Comparison of ENCODE assay signal across 26 mouse cellular contexts in genomic region chr11:108821771-108822170, GRCm38 (mm10).
A peak's percentile ranks its signal among the peaks of the same experiment; 100 is the strongest.
DNase-seq lines count a peak whose midpoint lies in the region; ATAC-seq and TF ChIP-seq lines count a peak whose summit lies in the region.
"Had no signal": no experiment of that assay in that cellular context is flagged by ENCODE, and none has a peak within 500 bp of the region (broad histone marks: within the 10 kb centered on the region; RNA-seq: fewer than 3 reads in every experiment).

No protein-coding gene starts in this region.

- H3ac ChIP-seq in myocyte (ENCODE audit: control insufficient read depth, insufficient read length) = no peak overlapping the region

- WGBS in heart, embryonic 11.5 days (ENCODE audit: insufficient replicate concordance) = 87% methylated on average over 4 of the region's 4 CpGs
- WGBS in limb, embryonic 12.5 days = 61% methylated on average over 4 of the region's 4 CpGs
- 88% methylated on average over 4 of the region's 4 CpGs for WGBS in limb, embryonic 10.5 days
- WGBS in midbrain, embryonic 11.5 days = 73% methylated on average over 4 of the region's 4 CpGs
- 79% methylated on average over 4 of the region's 4 CpGs for WGBS in midbrain, embryonic 10.5 days

- no peak overlapping the region for H3K4me2 ChIP-seq in heart, embryonic 11.5 days
- no peak overlapping the region for H3K4me2 ChIP-seq in limb, embryonic 12.5 days
- H3K4me2 ChIP-seq in midbrain, embryonic 11.5 days = no peak overlapping the region
- H3K4me2 ChIP-seq in myocyte (ENCODE audit: low read depth) = peak overlapping the region; percentile 9
- H3K4me2 ChIP-seq: hindbrain, embryonic 14.5 days; liver, embryonic 15.5 days; neural tube, embryonic 12.5 days had no signal

- no peaks in the 10 kb centered on the region for H3K27me3 ChIP-seq in heart, embryonic 11.5 days (ENCODE audit: control insufficient read depth, insufficient read depth, low read length)
- H3K27me3 ChIP-seq in limb, embryonic 12.5 days = no peaks in the 10 kb centered on the region
- no peaks in the 10 kb centered on the region for H3K27me3 ChIP-seq in limb, embryonic 10.5 days (ENCODE audit: low read depth, poor library complexity, severe bottlenecking)
- no peaks in the 10 kb centered on the region for H3K27me3 ChIP-seq in midbrain, embryonic 11.5 days (ENCODE audit: control insufficient read depth, insufficient read depth, low read length)
- H3K27me3 ChIP-seq in midbrain, embryonic 10.5 days (ENCODE audit: low read depth, poor library complexity, severe bottlenecking) = no peaks in the 10 kb centered on the region
- no peaks in the 10 kb centered on the region for H3K27me3 ChIP-seq in myocyte (ENCODE audit: control insufficient read depth, insufficient read depth, insufficient read length)
- H3K27me3 ChIP-seq: liver, embryonic 15.5 days; megakaryocyte, embryonic 14.5 days; neural tube, embryonic 12.5 days had no signal

- peaks cover 5% of the 10 kb centered on the region; the same call in 1 of the 2 replicates for H3K4me1 ChIP-seq in heart, embryonic 11.5 days (ENCODE audit: control insufficient read depth, insufficient read depth, low read length)
- H3K4me1 ChIP-seq in limb, embryonic 12.5 days (replicated peaks) = no peaks in the 10 kb centered on the region; the same call in 1 of the 2 replicates
- H3K4me1 ChIP-seq in limb, embryonic 10.5 days = no peaks in the 10 kb centered on the region
- H3K4me1 ChIP-seq in midbrain, embryonic 11.5 days (ENCODE audit: control insufficient read depth, insufficient read depth, low read length) = peaks cover 6% of the 10 kb centered on the region; the same call in 1 of the 2 replicates
- H3K4me1 ChIP-seq in midbrain, embryonic 10.5 days = peaks cover 11% of the 10 kb centered on the region
- H3K4me1 ChIP-seq: liver, embryonic 15.5 days; megakaryocyte, embryonic 14.5 days; neural tube, embryonic 12.5 days had no signal

- H3K9me3 ChIP-seq in heart, embryonic 11.5 days (replicated peaks; ENCODE audit: control insufficient read depth, low read length) = no peaks in the 10 kb centered on the region
- H3K9me3 ChIP-seq in limb, embryonic 12.5 days = peaks cover 3% of the 10 kb centered on the region; the same call in 1 of the 2 replicates
- no peaks in the 10 kb centered on the region for H3K9me3 ChIP-seq in limb, embryonic 10.5 days (replicated peaks)
- H3K9me3 ChIP-seq in midbrain, embryonic 11.5 days (ENCODE audit: control insufficient read depth, low read length) = no peaks in the 10 kb centered on the region
- H3K9me3 ChIP-seq in midbrain, embryonic 10.5 days (replicated peaks) = peaks cover 7% of the 10 kb centered on the region
- H3K9me3 ChIP-seq: liver, embryonic 15.5 days; megakaryocyte, embryonic 14.5 days; neural tube, embryonic 12.5 days had no signal

- no peak for TF ChIP-seq POLR2A in myocyte (IDR thresholded peaks at IDR 0.05; ENCODE audit: insufficient read length, low read depth)

- H3K9ac ChIP-seq in heart, embryonic 11.5 days (ENCODE audit: low read depth, low read length) = no peak overlapping the region
- no peak overlapping the region for H3K9ac ChIP-seq in limb, embryonic 12.5 days (replicated peaks)
- H3K9ac ChIP-seq in midbrain, embryonic 11.5 days (ENCODE audit: low read length) = no peak overlapping the region
- H3K9ac ChIP-seq: hindbrain, embryonic 14.5 days; liver, embryonic 15.5 days; neural tube, embryonic 12.5 days had no signal

- H3K36me3 ChIP-seq in heart, embryonic 11.5 days (ENCODE audit: control insufficient read depth, insufficient read depth, low read length) = no peaks in the 10 kb centered on the region
- peaks cover 4% of the 10 kb centered on the region; the same call in 1 of the 2 replicates for H3K36me3 ChIP-seq in limb, embryonic 12.5 days
- peaks cover 3% of the 10 kb centered on the region; the same call in 1 of the 2 replicates for H3K36me3 ChIP-seq in limb, embryonic 10.5 days
- H3K36me3 ChIP-seq in midbrain, embryonic 11.5 days (ENCODE audit: control insufficient read depth, insufficient read depth, low read length) = no peaks in the 10 kb centered on the region
- H3K36me3 ChIP-seq in midbrain, embryonic 10.5 days = peaks cover 11% of the 10 kb centered on the region
- no peaks in the 10 kb centered on the region for H3K36me3 ChIP-seq in myocyte (ENCODE audit: control insufficient read depth, insufficient read depth)
- H3K36me3 ChIP-seq: liver, embryonic 15.5 days; neural tube, embryonic 12.5 days had no signal

- H3K27ac ChIP-seq in heart, embryonic 11.5 days (ENCODE audit: low read depth, low read length) = 0 out of 2 replicates have a peak overlapping the region, but pooled peaks have one; percentile 29
- peak overlapping the region; percentile 4; the same call in 1 of the 2 replicates for H3K27ac ChIP-seq in limb, embryonic 12.5 days
- no peak overlapping the region for H3K27ac ChIP-seq in limb, embryonic 10.5 days
- no peak overlapping the region for H3K27ac ChIP-seq in midbrain, embryonic 11.5 days (ENCODE audit: low read depth, low read length)
- no peak overlapping the region for H3K27ac ChIP-seq in midbrain, embryonic 10.5 days (replicated peaks)
- H3K27ac ChIP-seq: hindbrain, embryonic 14.5 days; left cerebral cortex, adult 2 months; liver, embryonic 15.5 days; neural tube, embryonic 12.5 days had no signal

- no peak for ATAC-seq in heart, embryonic 11.5 days (replicated peaks; ENCODE audit: insufficient number of reproducible peaks, low FRiP score, low TSS enrichment)
- no peak for ATAC-seq in limb, embryonic 12.5 days (ENCODE audit: insufficient number of reproducible peaks, insufficient read depth, low FRiP score, low TSS enrichment, low read depth)
- ATAC-seq in midbrain, embryonic 11.5 days (ENCODE audit: low FRiP score) = no peak
- ATAC-seq: forebrain, embryonic 16.5 days; intestine, postnatal 0 days had no signal

- no peak overlapping the region for H3K4me3 ChIP-seq in heart, embryonic 11.5 days (ENCODE audit: low read depth, low read length)
- H3K4me3 ChIP-seq in limb, embryonic 12.5 days (replicated peaks) = no peak overlapping the region
- H3K4me3 ChIP-seq in limb, embryonic 10.5 days = no peak overlapping the region
- no peak overlapping the region for H3K4me3 ChIP-seq in midbrain, embryonic 11.5 days (ENCODE audit: low read depth, low read length)
- no peak overlapping the region for H3K4me3 ChIP-seq in midbrain, embryonic 10.5 days
- H3K4me3 ChIP-seq in myocyte = no peak overlapping the region
- H3K4me3 ChIP-seq: left cerebral cortex, adult 2 months; liver, embryonic 15.5 days; megakaryocyte, embryonic 14.5 days; neural tube, embryonic 12.5 days had no signal

- no peak for DNase-seq in heart, adult 18-20 months
- no peak for DNase-seq in limb, embryonic 10.5 days (ENCODE audit: low spot score)
- peak; percentile 61 for DNase-seq in midbrain, embryonic 11.5 days (ENCODE audit: low spot score, missing footprints)
- DNase-seq in midbrain, embryonic 10.5 days (ENCODE audit: low spot score) = no peak
- DNase-seq in layer of hippocampus, postnatal 10 days (ENCODE audit: low spot score in 2 of 2) = no peak
- DNase-seq: adrenal gland, postnatal 25 days; B cell, adult 2 months; cerebellum, adult 11-12 months; cerebellum, adult 9-11 months; heart, postnatal 36 days; kidney, adult 9 months; kidney, postnatal 25 days; midbrain, embryonic 14.5 days; right cerebral cortex, adult 18-20 months; spleen, adult 18-20 months; thymus, postnatal 14 days had no signal

- H3K79me2 ChIP-seq in myocyte (ENCODE audit: control insufficient read depth, insufficient read depth) = no peaks in the 10 kb centered on the region

TF ChIP-seq in myocyte, 11 proteins besides CTCF, POLR2A, EP300 and RAD21:
- TF ChIP-seq CEBPB (IDR thresholded peaks at IDR 0.05; ENCODE audit: insufficient read depth, poor library complexity, severe bottlenecking) = no peak
- TF ChIP-seq MYOD1 (IDR thresholded peaks at IDR 0.05; ENCODE audit: control insufficient read depth in 1 of 3, insufficient read length in 2 of 3, low read depth in 2 of 3) = peak in 1 of 3 experiments; percentile 47
- no peak for TF ChIP-seq MYOG (IDR thresholded peaks at IDR 0.05; ENCODE audit: control insufficient read depth in 1 of 3, insufficient read depth in 1 of 3, insufficient read length in 2 of 3, low read depth in 2 of 3)
- TF ChIP-seq SRF (IDR thresholded peaks at IDR 0.05; ENCODE audit: control insufficient read depth, insufficient read length, low read depth) = no peak
- no peak for TF ChIP-seq TCF12 (IDR thresholded peaks at IDR 0.05; ENCODE audit: insufficient read depth, poor library complexity, severe bottlenecking)
- no peak for TF ChIP-seq POLR2AphosphoS2 (IDR thresholded peaks at IDR 0.05; ENCODE audit: insufficient read length, low read depth)

Comparison
In these comparisons a context has a peak if more than half of its experiments do, and no peak if none do; other contexts are left out.
1. H3K27ac ChIP-seq: peak in heart, embryonic 11.5 days (single experiment) and limb, embryonic 12.5 days (single experiment); none in limb, embryonic 10.5 days (single experiment), midbrain, embryonic 11.5 days (single experiment) and midbrain, embryonic 10.5 days (single experiment).